Mouse (Mus musculus): ENCODE measurements around the gene Olfr472. TPM values are rescaled to one million over a fixed set of nuclear protein-coding genes. Genes with fewer than 3 reads are reported as not detected.

Olfr472 gene
- not detected for polyA plus RNA-seq (2014; fragmentation: Illumina TruSeq; extraction: RNeasy Lipid Tissue Mini Kit (QIAGEN cat#74804); ENCODE audit: low read depth, low replicate concordance)

DNA sequence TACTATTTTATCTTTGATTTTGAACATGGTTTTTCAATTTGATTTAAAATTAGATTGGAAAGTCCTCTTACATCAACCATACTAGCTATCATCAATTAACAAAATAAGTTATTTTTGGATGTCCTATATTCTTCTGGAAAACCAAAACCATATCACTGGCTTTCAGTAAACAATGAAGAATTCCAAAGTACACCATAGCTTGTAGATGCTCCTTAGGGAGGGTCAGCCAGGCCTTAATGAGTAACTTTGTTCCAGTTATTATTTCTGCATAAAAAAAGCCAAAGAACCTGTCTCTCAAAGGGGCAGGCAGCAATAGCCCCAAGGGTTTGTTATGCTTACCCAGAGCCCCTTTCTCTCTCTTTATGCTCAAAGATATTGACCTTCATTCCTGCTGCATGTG is at the start of gene Olfr472:
Gene Olfr472 (plus strand): TSS at position 301 of the 400 bp plus-strand sequence.

DNA sequence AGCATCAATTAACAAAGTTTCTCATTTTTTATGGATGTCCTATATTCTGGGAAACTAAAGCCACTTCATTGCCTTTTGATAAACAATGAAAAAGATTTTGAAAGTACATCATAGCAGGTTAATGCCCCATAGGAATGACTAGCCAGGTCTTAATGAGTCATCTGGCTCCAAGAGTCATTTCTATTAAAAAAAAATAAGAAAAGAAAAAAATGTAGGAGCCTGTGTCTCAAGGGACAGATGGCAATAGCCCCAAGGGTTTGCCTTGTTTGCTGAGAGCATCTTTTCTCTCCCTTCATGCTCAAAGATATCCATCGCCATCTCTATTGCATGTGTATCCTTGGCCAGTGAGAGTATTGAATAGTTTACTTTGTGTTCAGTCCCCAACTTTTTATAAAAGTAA is 32.4 kb downstream of the Olfr472 start, which contains the start of gene Olfr473:
Gene Olfr473 (plus strand): TSS at position 301 of the 400 bp plus-strand sequence.

DNA sequence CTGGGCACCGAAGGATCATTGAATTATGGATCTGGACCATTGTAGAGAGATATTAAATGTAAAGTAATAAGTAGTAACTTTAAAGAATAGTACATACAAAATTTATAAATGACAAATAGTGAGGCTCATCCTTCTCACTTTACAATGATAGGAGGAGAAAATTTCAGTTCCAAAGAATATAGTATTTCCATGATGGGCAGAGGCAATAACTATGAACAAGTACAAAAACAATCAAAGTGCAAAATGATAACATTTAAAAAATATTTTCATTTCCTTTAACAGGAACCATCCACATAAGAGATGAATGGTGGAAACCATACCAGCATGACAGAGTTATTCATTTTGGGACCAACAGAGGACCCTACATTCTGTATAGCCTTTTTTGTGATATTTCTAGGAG is 56.6 kb downstream of the Olfr472 start, which contains the start of gene Olfr474:
Gene Olfr474 (plus strand): TSS at position 301 of the 400 bp plus-strand sequence.

Other genes starting within 250 kb of the Olfr472 start
- gene Cyb5r2, start 139.9 kb upstream of the Olfr472 start, polyA plus RNA-seq (2014; fragmentation: Illumina TruSeq; extraction: RNeasy Lipid Tissue Mini Kit (QIAGEN cat#74804); ENCODE audit: low read depth, low replicate concordance): not detected
- not detected for gene Ovch2, start 96.7 kb upstream of the Olfr472 start, polyA plus RNA-seq (2014; fragmentation: Illumina TruSeq; extraction: RNeasy Lipid Tissue Mini Kit (QIAGEN cat#74804); ENCODE audit: low read depth, low replicate concordance)
- gene Olfr467, start 85.6 kb upstream of the Olfr472 start, polyA plus RNA-seq (2014; fragmentation: Illumina TruSeq; extraction: RNeasy Lipid Tissue Mini Kit (QIAGEN cat#74804); ENCODE audit: low read depth, low replicate concordance): not detected
- gene Olfr469, start 72.4 kb upstream of the Olfr472 start, polyA plus RNA-seq (2014; fragmentation: Illumina TruSeq; extraction: RNeasy Lipid Tissue Mini Kit (QIAGEN cat#74804); ENCODE audit: low read depth, low replicate concordance): not detected
- gene Olfr470, start 50.4 kb upstream of the Olfr472 start, polyA plus RNA-seq (2014; fragmentation: Illumina TruSeq; extraction: RNeasy Lipid Tissue Mini Kit (QIAGEN cat#74804); ENCODE audit: low read depth, low replicate concordance): not detected
- gene Olfr473, start 32.5 kb downstream of the Olfr472 start, polyA plus RNA-seq (2014; fragmentation: Illumina TruSeq; extraction: RNeasy Lipid Tissue Mini Kit (QIAGEN cat#74804); ENCODE audit: low read depth, low replicate concordance): not detected
- gene Olfr474, start 56.7 kb downstream of the Olfr472 start, polyA plus RNA-seq (2014; fragmentation: Illumina TruSeq; extraction: RNeasy Lipid Tissue Mini Kit (QIAGEN cat#74804); ENCODE audit: low read depth, low replicate concordance): not detected
- not detected for gene Olfr476, start 66.9 kb downstream of the Olfr472 start, polyA plus RNA-seq (2014; fragmentation: Illumina TruSeq; extraction: RNeasy Lipid Tissue Mini Kit (QIAGEN cat#74804); ENCODE audit: low read depth, low replicate concordance)
- not detected for gene Olfr477, start 88.8 kb downstream of the Olfr472 start, polyA plus RNA-seq (2014; fragmentation: Illumina TruSeq; extraction: RNeasy Lipid Tissue Mini Kit (QIAGEN cat#74804); ENCODE audit: low read depth, low replicate concordance)
- gene Olfr478, start 136.1 kb downstream of the Olfr472 start, polyA plus RNA-seq (2014; fragmentation: Illumina TruSeq; extraction: RNeasy Lipid Tissue Mini Kit (QIAGEN cat#74804); ENCODE audit: low read depth, low replicate concordance): not detected
- not detected for gene Olfr479, start 152.8 kb downstream of the Olfr472 start, polyA plus RNA-seq (2014; fragmentation: Illumina TruSeq; extraction: RNeasy Lipid Tissue Mini Kit (QIAGEN cat#74804); ENCODE audit: low read depth, low replicate concordance)
- not detected for gene Olfr480, start 169.4 kb downstream of the Olfr472 start, polyA plus RNA-seq (2014; fragmentation: Illumina TruSeq; extraction: RNeasy Lipid Tissue Mini Kit (QIAGEN cat#74804); ENCODE audit: low read depth, low replicate concordance)
- gene Olfr481, start 182.0 kb downstream of the Olfr472 start, polyA plus RNA-seq (2014; fragmentation: Illumina TruSeq; extraction: RNeasy Lipid Tissue Mini Kit (QIAGEN cat#74804); ENCODE audit: low read depth, low replicate concordance): not detected
- not detected for gene Olfr482, start 199.7 kb downstream of the Olfr472 start, polyA plus RNA-seq (2014; fragmentation: Illumina TruSeq; extraction: RNeasy Lipid Tissue Mini Kit (QIAGEN cat#74804); ENCODE audit: low read depth, low replicate concordance)
- gene Olfr483, start 202.9 kb downstream of the Olfr472 start, polyA plus RNA-seq (2014; fragmentation: Illumina TruSeq; extraction: RNeasy Lipid Tissue Mini Kit (QIAGEN cat#74804); ENCODE audit: low read depth, low replicate concordance): not detected
- not detected for gene Olfr484, start 229.5 kb downstream of the Olfr472 start, polyA plus RNA-seq (2014; fragmentation: Illumina TruSeq; extraction: RNeasy Lipid Tissue Mini Kit (QIAGEN cat#74804); ENCODE audit: low read depth, low replicate concordance)